Mouse (Mus musculus): ENCODE measurements around the gene Cyb561a3.

Gene Cyb561a3

GRCm38 (mm10) chr19:10591659-10592377, 14.8 kb downstream of the Cyb561a3 start:
- no peak for DNase-seq

- no peak for DNase-seq
Measured at GRCm38 (mm10) chr19:10598188-10598587, 21.2 kb downstream of the Cyb561a3 start.

GRCm38 (mm10) chr19:10599648-10600047, 22.7 kb downstream of the Cyb561a3 start:
- no peak for DNase-seq

- no peak for DNase-seq
Measured at GRCm38 (mm10) chr19:10602247-10602769, 25.3 kb downstream of the Cyb561a3 start.

- DNase-seq, result peak; percentile 90
Measured at GRCm38 (mm10) chr19:10602787-10603186, 25.8 kb downstream of the Cyb561a3 start.

- DNase-seq, result peak; percentile 79
Measured at GRCm38 (mm10) chr19:10603660-10604523, 26.9 kb downstream of the Cyb561a3 start.

GRCm38 (mm10) chr19:10604534-10604933, 27.6 kb downstream of the Cyb561a3 start:
- no peak for DNase-seq

- peak; percentile 99 for DNase-seq
Measured at GRCm38 (mm10) chr19:10605293-10605900, 28.4 kb downstream of the Cyb561a3 start, which contains the start of the genes Ddb1 and Tkfc. Gene Ddb1 (plus strand): TSS chr19:10605327. Gene Tkfc (minus strand): TSS chr19:10605654.

GRCm38 (mm10) chr19:10605901-10606622, 29.1 kb downstream of the Cyb561a3 start:
- no peak for DNase-seq

- DNase-seq, result no peak
Measured at GRCm38 (mm10) chr19:10608573-10609240, 31.7 kb downstream of the Cyb561a3 start.

- peak; percentile 45 for DNase-seq
Measured at GRCm38 (mm10) chr19:10634106-10634871, 57.3 kb downstream of the Cyb561a3 start, which contains the start of gene Vwce. Gene Vwce (plus strand): TSS chr19:10634213.

GRCm38 (mm10) chr19:10634872-10635318, 57.9 kb downstream of the Cyb561a3 start:
- DNase-seq, result peak; percentile 73

GRCm38 (mm10) chr19:10637840-10638239, 60.9 kb downstream of the Cyb561a3 start:
- no peak for DNase-seq

GRCm38 (mm10) chr19:10640080-10640479, 63.1 kb downstream of the Cyb561a3 start:
- no peak for DNase-seq

GRCm38 (mm10) chr19:10640589-10641378, 63.8 kb downstream of the Cyb561a3 start:
- no peak for DNase-seq
